Mouse (Mus musculus) intestine, embryonic 16.5 days (tissue): ENCODE results near the gene Gm13078. TPM values are rescaled to one million over a fixed set of nuclear protein-coding genes. Genes with fewer than 3 reads are reported as not detected.

ENCODE experiments used
- ATAC-seq: fragments of 200-750 bp; cut with Nextera tagmentation; 2 replicates; pipeline ENCODE4 v1.8.0; 2017; ENCODE audit warnings: moderate TSS enrichment, moderate library complexity
- H3K27ac ChIP-seq: fragments of 300-500 bp; sonication (generic); 2 replicates; pipeline ENCODE4 v1.5.1; 2014; ENCODE audit warnings: mild to moderate bottlenecking, low read length
- H3K27me3 ChIP-seq: fragments of 300-500 bp; sonication (generic); replicated peaks from 2 replicates; pipeline ENCODE4 v1.6.1; 2014; ENCODE audit warnings: low read length, control low read depth, mixed read lengths; ENCODE audit not compliant: control insufficient read depth, insufficient read depth
- H3K36me3 ChIP-seq: fragments of 300-500 bp; sonication (generic); 2 replicates; pipeline ENCODE4 v1.6.1; 2014; ENCODE audit warnings: low read length, control low read depth; ENCODE audit not compliant: control insufficient read depth, insufficient read depth
- H3K4me1 ChIP-seq: fragments of 300-500 bp; sonication (generic); 2 replicates; pipeline ENCODE4 v1.6.1; 2014; ENCODE audit warnings: low read length, control low read depth, mixed read lengths; ENCODE audit not compliant: control insufficient read depth, insufficient read depth
- H3K4me2 ChIP-seq: fragments of 300-500 bp; sonication (generic); 2 replicates; pipeline ENCODE4 v1.6.1; 2014; ENCODE audit warnings: low read depth, low read length, control low read depth
- H3K4me3 ChIP-seq: fragments of 300-500 bp; sonication (generic); 2 replicates; pipeline ENCODE4 v1.5.1; 2014; ENCODE audit warnings: mild to moderate bottlenecking, low read length
- H3K9ac ChIP-seq: fragments of 300-500 bp; sonication (generic); 2 replicates; pipeline ENCODE4 v1.6.1; 2014; ENCODE audit warnings: low read depth, low read length
- H3K9me3 ChIP-seq: fragments of 300-500 bp; sonication (generic); 2 replicates; pipeline ENCODE4 v1.6.1; 2016; ENCODE audit warnings: low read length, control low read depth; ENCODE audit not compliant: control insufficient read depth
- WGBS: fragments of 180-500 bp; shearing (Covaris S2); extraction: QIAGEN DNeasy Blood & Tissue Kit; methylation state at CpG from one replicate; pipeline ENCODE4 v1.1.7; 2014; 5-methylcytosine and 5-hydroxymethylcytosine counted together
- polyA plus RNA-seq: library from polyadenylated mRNA; unstranded; fragments of >200 nt; fragmentation: Nextera tagmentation; extraction: Ambion mirVana; gene quantifications from 2 replicates; pipeline ENCODE4 v1.2.1, GENCODE M21; 2015

The Gm13078 gene
- polyA plus RNA-seq: not detected in 2 replicates

DNA sequence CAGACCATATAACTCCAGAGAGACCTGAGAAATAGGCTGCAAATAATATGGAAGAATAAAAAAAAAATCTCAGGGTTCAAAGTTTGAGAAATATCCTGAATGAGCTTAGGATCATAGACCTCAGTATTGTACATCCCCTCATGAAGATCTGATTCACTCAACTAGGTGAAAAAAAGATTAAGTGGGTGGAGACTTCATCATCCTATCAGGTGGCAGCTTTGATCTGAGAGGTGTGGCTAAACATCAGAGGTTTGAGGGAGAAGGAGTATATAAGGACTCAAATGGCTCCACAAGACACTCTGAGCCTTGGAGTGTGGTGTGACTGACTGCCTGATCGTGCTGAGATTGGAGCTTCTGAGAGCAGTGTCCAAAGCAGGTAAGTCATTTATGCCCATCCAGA lies at the start of gene Gm13078:
Gm13078 (plus strand) TSS at position 301 of the 400 bp plus-strand sequence.
- H3K9ac ChIP-seq: no peak within 1 kb of the TSS
- 92% methylated on average over 1 of the region's 1 CpGs for WGBS
- H3K4me2 ChIP-seq: no peak within 1 kb of the TSS
- H3K27ac ChIP-seq: no peak within 1 kb of the TSS
- no peak for ATAC-seq
- no peak within 1 kb of the TSS for H3K4me3 ChIP-seq
- no peaks in the 10 kb centered on the region for H3K9me3 ChIP-seq
- H3K27me3 ChIP-seq: no peaks in the 10 kb centered on the region
- H3K4me1 ChIP-seq: no peaks in the 10 kb centered on the region
- H3K36me3 ChIP-seq: no peaks in the 10 kb centered on the region

DNA sequence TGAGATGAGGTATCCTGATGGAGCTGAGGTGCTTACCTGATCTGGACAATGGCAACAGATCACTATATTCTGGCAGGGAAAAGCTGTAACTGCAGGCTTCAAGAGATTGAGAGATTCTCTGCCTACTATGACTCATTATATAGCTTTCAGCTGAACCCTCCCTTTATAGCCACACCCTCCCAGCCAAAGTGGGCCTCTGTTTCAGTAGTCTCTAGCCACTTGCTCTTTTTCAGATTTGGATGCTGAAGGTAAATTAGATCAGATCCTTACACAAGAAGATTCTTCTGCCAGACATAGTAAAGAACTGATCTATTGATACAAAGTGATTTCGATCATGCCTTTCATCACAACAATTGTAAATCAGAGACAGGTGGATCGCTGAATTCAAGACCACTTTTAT lies 16.6 kb upstream of the Gm13078 start, which contains the start of gene Gm13089:
Gm13089 (minus strand) TSS at position 101 of the 400 bp plus-strand sequence.
- 80% methylated on average over 2 of the region's 2 CpGs for WGBS
- Histone ChIP-seq H3K4me3 (no peak within 1 kb of the TSS), H3K9ac (no peak within 1 kb of the TSS), H3K27ac (no peak within 1 kb of the TSS), H3K9me3 (peaks cover 4% of the 10 kb centered on the region; the same call in 1 of the 2 replicates), H3K27me3 (no peaks in the 10 kb centered on the region), H3K4me2 (no peak within 1 kb of the TSS), H3K4me1 (no peaks in the 10 kb centered on the region), H3K36me3 (no peaks in the 10 kb centered on the region)
- ATAC-seq: no peak

Other genes with a start within 250 kb of the Gm13078 start
- not detected in 2 replicates for gene Gm13043, start 208.1 kb upstream of the Gm13078 start, polyA plus RNA-seq
- gene Gm13040, start 183.5 kb upstream of the Gm13078 start, polyA plus RNA-seq: not detected in 2 replicates
- not detected in 2 replicates for gene BC080695, start 167.8 kb upstream of the Gm13078 start, polyA plus RNA-seq
- not detected in 2 replicates for gene Gm13057, start 167.7 kb upstream of the Gm13078 start, polyA plus RNA-seq
- gene Gm13083, start 104.5 kb upstream of the Gm13078 start, polyA plus RNA-seq: not detected in 2 replicates
- gene Gm13088, start 62.2 kb upstream of the Gm13078 start, polyA plus RNA-seq: not detected in 2 replicates
- gene Gm13089, start 16.7 kb upstream of the Gm13078 start, polyA plus RNA-seq: not detected in 2 replicates
- not detected in 2 replicates for gene Gm13023, start 69.9 kb downstream of the Gm13078 start, polyA plus RNA-seq
- not detected in 2 replicates for gene Gm13084, start 96.6 kb downstream of the Gm13078 start, polyA plus RNA-seq
- not detected in 2 replicates for gene Gm13103, start 127.0 kb downstream of the Gm13078 start, polyA plus RNA-seq
- gene Pramef6, start 180.9 kb downstream of the Gm13078 start, polyA plus RNA-seq: not detected in 2 replicates
- gene Pramef25, start 231.6 kb downstream of the Gm13078 start, polyA plus RNA-seq: not detected in 2 replicates
- not detected in 2 replicates for gene Gm13101, start 247.5 kb downstream of the Gm13078 start, polyA plus RNA-seq